Mouse (Mus musculus): ENCODE measurements at regions not wholly inside any gene's neighbourhood (a gene's known extent, or its start where the extent isn't known, plus 50 kb on each side); places are given as distances from the start of the nearest gene placed in this dataset.
"Not testable (repeated sequence)": the region's sequence is repeated elsewhere in the genome, so short reads cannot be mapped to it uniquely, and the experiment has no call there.

GRCm38 (mm10) chr10:113759099-113759498 lies 830.3 kb upstream of the Atxn7l3b start:
- no peak for ATAC-seq (ENCODE audit: low TSS enrichment)

DNA sequence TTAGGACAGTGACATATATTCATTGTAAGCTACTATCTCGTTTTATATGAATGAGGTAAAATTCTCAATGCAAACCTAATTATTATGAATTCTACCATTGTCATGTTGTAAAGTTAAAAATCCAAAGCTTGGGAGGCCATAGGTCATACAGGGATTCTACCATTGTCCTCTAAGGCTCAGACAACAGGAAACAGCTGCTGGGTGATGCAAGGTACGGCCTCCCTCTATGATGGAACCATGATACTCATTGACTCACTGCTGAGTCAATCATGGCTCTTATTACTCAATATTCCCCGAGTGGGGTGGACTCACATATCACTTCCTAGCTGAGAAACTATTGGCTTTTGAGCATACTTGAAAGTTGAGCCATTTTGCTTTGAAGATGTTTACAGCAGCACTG lies 807.4 kb upstream of the Atxn7l3b start:
- no peak for ATAC-seq (ENCODE audit: low TSS enrichment)

GRCm38 (mm10) chr10:113705139-113705726 lies 776.4 kb upstream of the Atxn7l3b start:
- no peak for ATAC-seq (ENCODE audit: low TSS enrichment)

DNA sequence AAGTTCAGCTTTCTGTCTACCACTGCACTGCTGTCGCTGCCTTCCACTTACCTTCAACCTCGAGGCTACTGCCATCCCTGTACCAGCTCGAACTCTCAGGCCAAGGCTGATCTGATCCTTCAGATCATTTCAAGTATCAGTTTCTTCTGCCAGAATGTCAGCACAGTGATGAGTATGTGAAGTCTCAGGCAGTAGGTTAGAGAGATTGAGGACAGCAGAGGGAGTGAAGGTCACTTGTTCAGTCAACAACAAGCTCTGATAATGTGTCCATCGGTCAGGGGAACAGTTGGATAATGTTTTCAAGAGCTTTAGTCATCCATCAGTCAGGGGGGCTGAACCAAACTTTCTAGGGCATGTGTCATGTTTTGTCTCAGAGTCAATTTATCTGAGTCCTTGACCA lies 741.8 kb upstream of the Atxn7l3b start:
- ATAC-seq (ENCODE audit: low TSS enrichment): not testable (repeated sequence)

DNA sequence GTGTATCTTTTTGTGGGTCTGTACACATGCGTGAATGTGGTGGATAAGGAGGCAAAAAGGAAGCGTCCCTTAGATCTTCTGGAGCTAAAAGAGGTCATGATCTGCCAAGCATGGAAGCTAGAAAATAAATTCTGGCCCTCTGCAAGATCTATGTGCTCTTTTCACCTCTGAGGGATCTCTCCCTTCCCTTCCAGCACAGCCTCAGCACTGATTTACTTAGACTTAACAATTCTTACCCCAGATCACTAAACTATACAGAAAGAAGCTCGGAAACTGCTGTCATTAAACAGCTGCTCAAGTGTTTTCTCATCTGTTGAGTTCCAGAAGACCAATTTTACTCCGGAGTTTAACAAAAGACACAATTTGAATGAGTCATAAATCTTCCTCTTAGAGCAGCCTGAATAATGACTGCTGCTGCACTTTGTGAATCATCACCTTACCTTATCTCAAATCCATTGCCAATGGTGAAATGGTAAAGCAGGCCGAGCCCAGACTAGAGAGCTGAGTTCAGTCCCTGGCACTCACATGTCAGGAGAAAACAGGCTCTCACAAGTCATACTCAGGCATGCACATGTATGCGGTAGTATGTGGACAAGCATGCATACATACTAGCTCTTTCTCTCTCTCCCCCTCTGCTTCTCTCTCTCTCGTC lies 724.1 kb upstream of the Atxn7l3b start:
- ATAC-seq (ENCODE audit: low TSS enrichment): no peak

DNA sequence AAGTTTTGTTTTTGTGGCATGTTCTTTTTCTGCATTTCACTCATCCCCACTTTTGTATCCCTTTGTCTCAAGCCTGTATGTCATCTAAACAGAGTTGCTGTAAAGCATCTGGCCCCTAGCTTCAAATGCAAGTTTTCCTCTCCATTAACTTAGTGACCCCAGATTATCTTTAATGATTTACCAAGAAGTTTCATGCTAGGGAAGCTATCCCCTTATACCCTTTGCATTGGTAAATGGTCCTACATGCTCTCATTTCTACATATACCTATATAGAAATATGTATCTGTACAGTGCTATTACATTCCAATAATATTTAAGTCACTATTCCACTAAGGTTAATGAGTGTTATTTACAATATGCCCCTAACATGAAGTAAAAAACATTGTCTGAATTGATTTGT lies 723.3 kb upstream of the Atxn7l3b start:
- ATAC-seq (ENCODE audit: low TSS enrichment): no peak

DNA sequence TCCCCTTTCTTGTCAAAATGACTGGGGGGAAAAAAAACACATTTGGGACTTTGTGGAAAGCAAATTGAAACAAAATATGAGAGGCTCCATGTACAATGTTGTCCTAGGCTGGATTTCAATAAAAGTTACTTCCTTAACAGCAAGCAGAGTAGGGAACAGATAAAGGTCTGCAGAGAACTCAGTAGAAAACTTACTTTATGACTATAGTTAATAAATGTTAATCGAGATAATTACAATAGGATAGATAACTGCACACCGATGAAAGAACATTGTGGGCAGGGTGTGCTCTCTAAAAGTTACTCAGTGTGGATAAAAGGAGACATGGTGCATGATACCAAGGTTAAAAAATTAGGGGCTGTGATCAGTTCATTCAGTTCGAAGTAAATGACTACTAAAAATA lies 691.6 kb upstream of the Atxn7l3b start:
- ATAC-seq (ENCODE audit: low TSS enrichment): no peak

- peak; percentile 52 for ATAC-seq (ENCODE audit: low TSS enrichment)
Measured at GRCm38 (mm10) chr10:113615931-113616330, 687.1 kb upstream of the Atxn7l3b start.

DNA sequence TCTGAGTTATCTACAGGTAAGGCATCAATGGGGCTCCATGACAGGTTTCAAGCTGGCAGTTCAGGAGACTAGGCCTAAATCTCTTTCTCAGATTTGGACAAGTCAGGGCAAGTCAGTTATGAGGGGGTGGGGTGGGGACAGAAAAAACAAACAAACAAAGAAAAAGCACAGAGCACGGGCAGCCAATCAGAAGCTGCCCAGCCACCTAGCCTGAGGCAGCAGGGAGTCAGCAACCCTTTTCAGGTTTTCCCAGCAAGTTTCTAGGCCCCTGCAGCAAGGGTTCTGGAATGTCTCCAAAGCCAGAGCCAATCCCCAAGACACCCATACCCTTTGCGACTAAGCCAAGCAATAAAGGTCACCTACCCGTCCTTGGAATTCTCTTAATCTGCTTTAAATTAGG lies 664.6 kb upstream of the Atxn7l3b start:
- no peak for ATAC-seq (ENCODE audit: low TSS enrichment)

DNA sequence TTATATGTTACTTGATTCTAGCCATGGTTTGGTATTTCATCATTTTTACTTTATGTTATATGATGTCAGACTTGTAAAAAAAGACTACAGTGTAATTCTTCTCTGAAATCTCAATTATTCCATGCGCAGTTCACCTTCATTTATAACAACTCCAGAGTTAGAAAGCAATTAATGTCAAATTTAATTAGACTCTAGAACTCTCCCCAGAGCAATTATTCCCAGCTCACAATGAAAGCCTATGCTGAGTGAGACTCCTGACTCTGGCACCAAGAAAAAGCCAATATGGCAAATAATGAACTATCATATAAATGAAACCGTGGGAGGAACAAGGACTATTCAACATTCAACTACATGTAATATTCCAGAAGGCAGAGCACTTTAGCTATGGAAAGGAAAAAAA lies 663.3 kb upstream of the Atxn7l3b start:
- ATAC-seq (ENCODE audit: low TSS enrichment): no peak

DNA sequence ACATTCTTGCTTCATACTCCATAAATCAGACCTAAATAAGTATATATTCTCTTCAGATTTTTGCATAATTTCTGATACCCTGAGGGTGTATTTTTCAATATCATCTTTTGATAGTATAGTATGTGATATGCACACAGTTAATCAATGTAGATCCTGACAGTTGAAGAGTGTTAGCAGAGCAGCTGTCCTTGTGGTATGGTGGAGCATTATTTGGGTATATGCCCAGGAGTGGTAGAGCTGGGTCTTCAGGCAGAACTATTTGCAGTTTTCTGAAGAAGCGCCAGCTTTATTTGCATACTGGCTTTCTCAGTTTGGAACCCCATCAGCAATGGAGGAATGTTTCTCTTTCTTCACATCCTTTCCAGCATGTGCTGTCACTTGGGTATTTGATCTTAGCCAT lies 641.5 kb upstream of the Atxn7l3b start:
- ATAC-seq (ENCODE audit: low TSS enrichment): no peak

Measured in frontal cortex, adult (tissue).